9 mouse cellular contexts compared by ENCODE assay signal in genomic region chr14:25185556-25185958, GRCm38 (mm10).
DNase-seq lines count a peak whose midpoint lies in the region; ATAC-seq and TF ChIP-seq lines count a peak whose summit lies in the region.
"Had no signal": no experiment of that assay in that cellular context is flagged by ENCODE, and none has a peak within 500 bp of the region (broad histone marks: within the 10 kb centered on the region; RNA-seq: fewer than 3 reads in every experiment).

No protein-coding gene starts in this region.

- no peaks in the 10 kb centered on the region for H3K9me3 ChIP-seq in hindbrain, embryonic 11.5 days (ENCODE audit: control insufficient read depth, low read length)
- H3K9me3 ChIP-seq in limb, embryonic 14.5 days (ENCODE audit: control insufficient read depth, low read length), result peaks cover 4% of the 10 kb centered on the region; the same call in 1 of the 2 replicates
- H3K9me3 ChIP-seq: megakaryocyte, embryonic 14.5 days had no signal

- no peaks in the 10 kb centered on the region for H3K36me3 ChIP-seq in hindbrain, embryonic 11.5 days (ENCODE audit: control insufficient read depth, insufficient read depth, low read length)
- H3K36me3 ChIP-seq in limb, embryonic 14.5 days (ENCODE audit: control insufficient read depth, insufficient read depth, low read length), result no peaks in the 10 kb centered on the region

- TF ChIP-seq POLR2A in limb, embryonic 14.5 days (IDR thresholded peaks at IDR 0.05; ENCODE audit: borderline replicate concordance, extremely low read depth, insufficient read depth, insufficient read length), result no peak

- peak overlapping the region; percentile 1; the same call in 1 of the 2 replicates for H3K27ac ChIP-seq in hindbrain, embryonic 11.5 days (ENCODE audit: low read depth, low read length)
- peak overlapping the region; percentile 71 for H3K27ac ChIP-seq in limb, embryonic 14.5 days (replicated peaks; ENCODE audit: low read depth, low read length)
- H3K27ac ChIP-seq: heart, adult 2 months had no signal

- no peaks in the 10 kb centered on the region for H3K27me3 ChIP-seq in hindbrain, embryonic 11.5 days (ENCODE audit: control insufficient read depth, insufficient read depth, low read length)
- H3K27me3 ChIP-seq in limb, embryonic 14.5 days (ENCODE audit: control insufficient read depth, insufficient read depth, low read length), result no peaks in the 10 kb centered on the region

- peak; percentile 38; the same call in 1 of the 2 replicates for ATAC-seq in hindbrain, embryonic 11.5 days (ENCODE audit: low FRiP score)
- no peak for ATAC-seq in limb, embryonic 14.5 days (ENCODE audit: low FRiP score, low read depth)
- ATAC-seq in granulocyte monocyte progenitor cell, adult 5-6 weeks (replicated peaks; ENCODE audit: poor library complexity, severe bottlenecking), result no peak

- DNase-seq in MN1 (ENCODE audit: low spot score), result peak; percentile 83
- DNase-seq in brain, adult 2 months (ENCODE audit: low read depth, low spot score), result peak; percentile 37
- DNase-seq in hindbrain, embryonic 11.5 days (ENCODE audit: low spot score), result peak; percentile 32
- no peak for DNase-seq in limb, embryonic 14.5 days (ENCODE audit: low spot score)
- no peak for DNase-seq in thymus, postnatal 0 days (ENCODE audit: low spot score)
- no peak for DNase-seq in gastrocnemius, adult 18-20 months (ENCODE audit: low spot score)

- H3K9ac ChIP-seq in hindbrain, embryonic 11.5 days (ENCODE audit: low read depth, low read length), result no peak overlapping the region
- H3K9ac ChIP-seq in limb, embryonic 14.5 days (ENCODE audit: low read depth, low read length, severe bottlenecking), result no peak overlapping the region

- H3K4me3 ChIP-seq in hindbrain, embryonic 11.5 days (ENCODE audit: low read depth, low read length), result no peak overlapping the region
- no peak overlapping the region for H3K4me3 ChIP-seq in limb, embryonic 14.5 days (replicated peaks; ENCODE audit: low read length)
- H3K4me3 ChIP-seq: heart, adult 2 months; megakaryocyte, embryonic 14.5 days had no signal

- WGBS in hindbrain, embryonic 11.5 days, result 46% methylated on average over 10 of the region's 10 CpGs
- 50% methylated on average over 10 of the region's 10 CpGs for WGBS in limb, embryonic 14.5 days

- no peak overlapping the region for H3K4me2 ChIP-seq in hindbrain, embryonic 11.5 days (replicated peaks; ENCODE audit: low read depth, low read length)
- H3K4me2 ChIP-seq in limb, embryonic 14.5 days (replicated peaks; ENCODE audit: low read depth, low read length, severe bottlenecking), result 0 out of 2 replicates have a peak overlapping the region, but pooled peaks have one; percentile 0

- H3K4me1 ChIP-seq in hindbrain, embryonic 11.5 days (replicated peaks; ENCODE audit: control insufficient read depth, insufficient read depth, low read length), result peaks cover 3% of the 10 kb centered on the region; the same call in 1 of the 2 replicates
- H3K4me1 ChIP-seq in limb, embryonic 14.5 days (ENCODE audit: control insufficient read depth, insufficient read depth, low read length), result peaks cover 32% of the 10 kb centered on the region

Comparison
In these comparisons a context has a peak if more than half of its experiments do, and no peak if none do; other contexts are left out.
1. DNase-seq: peak in MN1 (single experiment), brain, adult 2 months (single experiment) and hindbrain, embryonic 11.5 days (single experiment); none in limb, embryonic 14.5 days (single experiment), thymus, postnatal 0 days (single experiment) and gastrocnemius, adult 18-20 months (single experiment).